Mouse (Mus musculus): ENCODE measurements around the gene Slc25a12.

DNA sequence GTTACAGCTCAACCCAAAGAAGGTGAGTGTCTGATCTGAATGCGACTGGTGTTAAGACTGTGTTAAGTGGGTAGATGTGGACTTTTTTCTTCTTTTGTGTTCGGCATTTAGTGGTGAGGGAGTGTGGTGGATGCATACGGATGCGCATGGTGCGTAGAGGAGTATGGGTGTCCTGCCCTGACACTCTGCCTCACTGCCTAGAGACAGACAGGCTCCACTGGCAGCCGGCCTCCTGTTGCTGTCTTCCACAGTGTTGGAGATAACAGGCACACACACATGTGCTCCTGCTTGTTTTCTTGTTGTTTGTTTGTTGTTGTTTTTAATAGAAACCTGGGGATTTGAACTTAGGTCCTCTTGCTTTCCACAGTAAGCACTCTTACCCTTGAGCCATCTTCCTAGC is 131.5 kb downstream of the Slc25a12 start:
- no peak for TF ChIP-seq CTCF (IDR thresholded peaks at IDR 0.05; ENCODE audit: low read depth, low read length)
- TF ChIP-seq POLR2A (IDR thresholded peaks at IDR 0.05; ENCODE audit: borderline replicate concordance, low read depth, low read length) = no peak

All from bone marrow macrophage, adult 2 months (primary cell).